Mouse (Mus musculus) olfactory bulb, adult 2 months (tissue): Measurements from ENCODE around the gene Gm3435.
"Not testable (repeated sequence)": the region's sequence is repeated elsewhere in the genome, so short reads cannot be mapped to it uniquely, and the experiment has no call there.

ENCODE experiments used
- CTCF ChIP-seq: fragments of 200-500 bp; IDR thresholded peaks from 2 replicates; pipeline ENCODE4 v1.5.1; 2012; ENCODE audit warnings: low read depth, mild to moderate bottlenecking, low read length, moderate library complexity; ENCODE audit not compliant: insufficient read depth
- POLR2A ChIP-seq: fragments of 200-500 bp; IDR thresholded peaks from 2 replicates; pipeline ENCODE4 v1.6.1; 2012; ENCODE audit warnings: mild to moderate bottlenecking, low read depth, low read length, moderate library complexity; ENCODE audit not compliant: insufficient read depth

GRCm38 (mm10) chr17:15050338-15050737 is 40.4 kb downstream of the Gm3435 start:
- not testable (repeated sequence) for TF ChIP-seq POLR2A, CTCF
